Mouse (Mus musculus) erythroblast, embryonic 14.5 days (primary cell): Measurements from ENCODE around the gene Secisbp2. TPM values are rescaled to one million over a fixed set of nuclear protein-coding genes. Genes with fewer than 3 reads are reported as not detected.

Source experiments
- H3K27me3 ChIP-seq: 2 replicates; pipeline ENCODE4 v1.6.1; 2012; ENCODE audit warnings: inconsistent platforms; ENCODE audit not compliant: control insufficient read depth
- H3K36me3 ChIP-seq: 2 replicates; pipeline ENCODE4 v1.6.1; 2012; ENCODE audit warnings: mild to moderate bottlenecking, inconsistent platforms; ENCODE audit not compliant: control insufficient read depth
- H3K4me1 ChIP-seq: 2 replicates; pipeline ENCODE4 v1.6.1; 2012; ENCODE audit warnings: inconsistent platforms; ENCODE audit not compliant: control insufficient read depth
- H3K4me3 ChIP-seq: replicated peaks from 2 replicates; pipeline ENCODE3; 2012; ENCODE audit warnings: moderate library complexity, mild to moderate bottlenecking, inconsistent platforms
- H3K9me3 ChIP-seq: 2 replicates; pipeline ENCODE4 v1.6.1; 2012; ENCODE audit warnings: low read length, inconsistent platforms, mixed read lengths; ENCODE audit not compliant: control insufficient read depth
- GATA1 ChIP-seq: IDR thresholded peaks from 2 replicates; pipeline ENCODE4 v1.6.1; 2012; ENCODE audit warnings: low read length, inconsistent platforms, mixed read lengths
- TAL1 ChIP-seq: IDR thresholded peaks from 3 replicates; pipeline ENCODE4 v1.6.1; 2012; ENCODE audit warnings: low read length, inconsistent platforms, mixed read lengths
- polyA plus RNA-seq: library from polyadenylated mRNA; stranded (reverse); fragments of >175 nt; gene quantifications from 2 replicates; pipeline ENCODE4 v1.2.3, GENCODE M21; 2012

Secisbp2 gene
- polyA plus RNA-seq, 1 experiment: 2.3 TPM

DNA sequence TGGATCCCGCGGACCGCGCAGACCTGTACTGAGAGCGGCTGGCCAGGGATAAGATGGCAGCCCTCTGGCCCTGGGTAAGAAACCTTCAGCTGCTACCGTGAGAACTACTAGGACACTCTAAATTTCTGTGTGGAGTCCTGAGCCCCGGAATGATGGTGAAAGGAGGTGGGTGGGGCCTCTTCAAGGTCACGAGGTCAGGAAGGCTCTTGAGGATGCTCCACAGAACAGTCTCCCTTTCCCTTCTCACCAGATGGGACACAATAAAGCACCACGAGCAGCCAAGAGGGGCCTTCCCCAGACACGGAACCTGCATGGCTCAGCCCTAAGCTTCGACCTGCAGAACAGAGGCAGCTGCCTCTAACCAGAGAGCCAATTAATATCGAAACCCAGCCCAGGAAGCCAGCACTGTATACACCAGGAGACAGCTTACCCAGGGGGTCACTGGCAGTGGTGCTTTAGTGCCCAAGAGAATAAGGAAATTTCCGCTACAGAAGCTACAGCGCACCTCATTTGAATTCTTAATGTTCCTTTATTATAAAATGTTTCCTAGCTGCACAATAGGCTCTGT is 80.7 kb downstream of the Secisbp2 start:
- Histone ChIP-seq H3K36me3 (peaks cover 3% of the 10 kb centered on the region; the same call in 1 of the 2 replicates), H3K9me3 (no peaks in the 10 kb centered on the region), H3K27me3 (no peaks in the 10 kb centered on the region), H3K4me3 (no peak overlapping the region), H3K4me1 (peaks cover 47% of the 10 kb centered on the region)
- TF ChIP-seq GATA1: no peak
- no peak for TF ChIP-seq TAL1

Other genes starting within 250 kb of the Secisbp2 start
- gene S1pr3, start 243.1 kb upstream of the Secisbp2 start, polyA plus RNA-seq: 0.01 and 0.02 TPM in 2 replicates
- gene Shc3, start 82.3 kb upstream of the Secisbp2 start, polyA plus RNA-seq: not detected in 2 replicates
- gene Cks2, start 6.5 kb upstream of the Secisbp2 start, polyA plus RNA-seq: 22.5 and 45.8 TPM in 2 replicates
- 0.56 and 0.76 TPM in 2 replicates for gene Sema4d, start 142.1 kb downstream of the Secisbp2 start, polyA plus RNA-seq
- gene Gadd45g, start 195.0 kb downstream of the Secisbp2 start, polyA plus RNA-seq: 9.6 and 11.5 TPM in 2 replicates